Comparison of ENCODE assay signal across 24 mouse cellular contexts in the genomic region with DNA sequence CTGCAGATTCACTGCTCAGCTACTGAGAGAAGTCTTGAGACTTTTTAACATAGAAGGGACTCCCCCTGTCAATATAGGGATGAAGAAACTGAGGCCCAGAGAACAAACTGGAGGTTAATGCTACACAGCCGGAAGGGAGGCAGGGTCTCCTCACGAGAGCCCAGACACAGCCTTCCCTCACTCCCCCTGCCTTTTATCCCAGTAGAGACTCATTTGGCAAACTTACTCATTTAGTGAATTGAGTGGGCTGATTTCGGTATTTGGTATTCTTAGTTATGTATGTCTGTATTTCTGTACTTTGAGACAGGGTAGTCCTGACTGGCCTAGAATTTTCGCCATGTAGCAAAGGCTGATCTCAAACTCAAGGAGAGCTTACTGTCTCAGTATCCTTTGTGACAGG. TPM values are rescaled to one million over a fixed set of nuclear protein-coding genes. Genes with fewer than 3 reads are reported as not detected.
"Had no signal": no experiment of that assay in that cellular context is flagged by ENCODE, and none has a peak within 500 bp of the region (broad histone marks: within the 10 kb centered on the region; RNA-seq: fewer than 3 reads in every experiment).

No protein-coding gene starts in this region.

- ATAC-seq: midbrain, embryonic 16.5 days had no signal

- DNase-seq: lung, adult 18-20 months; lung, embryonic 14.5 days; lung, postnatal 10 days; lung, postnatal 4 days; midbrain, embryonic 14.5 days; retina, postnatal 1 day; right cerebral cortex, adult 18-20 months; right cerebral cortex, postnatal 25 days; right cerebral cortex, postnatal 4 days; spleen, adult 18-20 months; thymus, adult 2 months; thymus, postnatal 36 days had no signal

- H3K4me1 ChIP-seq: midbrain, embryonic 10.5 days; midbrain, embryonic 12.5 days; neural tube, embryonic 13.5 days; neural tube, embryonic 15.5 days; stomach, embryonic 15.5 days had no signal

- H3K27ac ChIP-seq: midbrain, embryonic 10.5 days; midbrain, embryonic 12.5 days; neural tube, embryonic 13.5 days; neural tube, embryonic 15.5 days; stomach, embryonic 15.5 days; stomach, postnatal 0 days had no signal

- H3K9ac ChIP-seq: lung, embryonic 14.5 days; midbrain, embryonic 12.5 days; neural tube, embryonic 13.5 days; neural tube, embryonic 15.5 days; stomach, embryonic 15.5 days had no signal

- H3K36me3 ChIP-seq: midbrain, embryonic 10.5 days; midbrain, embryonic 12.5 days; neural tube, embryonic 13.5 days; neural tube, embryonic 15.5 days; stomach, embryonic 15.5 days had no signal

- H3K4me3 ChIP-seq: midbrain, embryonic 10.5 days; midbrain, embryonic 12.5 days; myocyte; neural tube, embryonic 13.5 days; neural tube, embryonic 15.5 days; stomach, embryonic 15.5 days had no signal

- H3K27me3 ChIP-seq: midbrain, embryonic 12.5 days; neural tube, embryonic 13.5 days; neural tube, embryonic 15.5 days; stomach, embryonic 15.5 days had no signal

RNA-seq across cellular contexts. Expression of gene Cpb2, which starts 51.4 kb away (rescaled TPM):
- total RNA-seq: megakaryocyte, adult 5-6 weeks; megakaryocyte-erythroid progenitor cell, adult 5-6 weeks had no signal
- polyA plus RNA-seq: lung, embryonic 14.5 days; midbrain, embryonic 10.5 days; midbrain, embryonic 12.5 days; midbrain, embryonic 14.5 days; midbrain, embryonic 16.5 days; myocyte; neural tube, embryonic 13.5 days; neural tube, embryonic 15.5 days; small intestine, adult 2 months; testis, adult 2 months; thymus, adult 2 months had no signal

RNA-seq across cellular contexts. Expression of gene Lcp1, which starts 59.8 kb away (rescaled TPM):
- polyA plus RNA-seq: myocyte had no signal
